Mouse (Mus musculus): ENCODE measurements around the gene St6galnac6. TPM values are rescaled to one million over a fixed set of nuclear protein-coding genes. Genes with fewer than 3 reads are reported as not detected.

St6galnac6 gene
- polyA plus RNA-seq, 1 experiment from 2014 or later = 7.0 TPM

DNA sequence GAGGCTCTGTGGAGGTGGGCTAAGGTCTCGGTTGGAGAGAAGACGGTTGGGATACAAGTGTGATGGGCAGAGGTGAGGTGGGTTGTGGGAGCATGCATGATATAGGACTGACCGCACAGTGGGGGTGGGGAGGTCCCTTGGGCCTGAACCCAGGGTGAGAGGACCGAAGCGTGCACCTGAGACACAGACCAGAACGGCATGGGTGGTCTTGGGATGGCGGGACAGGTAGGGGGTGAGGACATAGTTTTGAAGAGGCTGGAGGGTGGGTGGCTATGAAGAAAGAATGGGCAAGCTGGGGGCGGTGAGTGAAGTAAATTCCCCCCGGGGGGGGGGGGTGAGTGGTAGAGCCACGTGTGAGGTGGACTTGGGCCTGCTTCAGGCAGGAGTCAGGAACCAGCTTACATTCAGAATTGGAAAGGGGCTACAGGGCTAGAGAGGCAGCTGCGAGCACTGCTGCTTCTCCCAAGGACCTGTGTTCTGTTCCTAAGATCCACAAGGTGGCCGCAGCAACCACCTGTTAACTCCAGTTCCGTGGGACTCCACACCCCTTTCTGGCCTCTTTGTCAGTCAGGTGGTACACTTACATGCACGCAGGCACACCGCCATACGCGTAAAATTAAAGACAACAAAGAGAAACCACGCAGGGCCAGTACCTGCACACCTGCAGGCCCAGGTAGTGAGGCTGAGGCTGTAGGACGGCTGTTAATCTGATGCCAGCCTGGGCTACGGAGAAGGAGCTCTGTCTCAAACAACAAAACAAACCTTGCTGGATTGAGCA is 27.9 kb downstream of the St6galnac6 start:
- Histone ChIP-seq H3K4me2 (replicated peaks; ENCODE audit: low read depth, low read length) (no peak overlapping the region), H3K4me1 (ENCODE audit: control insufficient read depth, insufficient read depth, low read length) (peaks cover 47% of the 10 kb centered on the region), H3K9ac (ENCODE audit: low read depth, low read length) (no peak overlapping the region), H3K27ac (ENCODE audit: low read depth, low read length) (no peak overlapping the region), H3K27me3 (ENCODE audit: control insufficient read depth, insufficient read depth, low read length) (no peaks in the 10 kb centered on the region), H3K9me3 (ENCODE audit: control insufficient read depth, low read length) (no peaks in the 10 kb centered on the region), H3K36me3 (ENCODE audit: control insufficient read depth, insufficient read depth, low read length) (no peaks in the 10 kb centered on the region), H3K4me3 (ENCODE audit: low read length) (no peak overlapping the region)
- 65% methylated on average over 20 of the region's 20 CpGs for WGBS
- no peak for ATAC-seq (ENCODE audit: low FRiP score, low TSS enrichment)

DNA sequence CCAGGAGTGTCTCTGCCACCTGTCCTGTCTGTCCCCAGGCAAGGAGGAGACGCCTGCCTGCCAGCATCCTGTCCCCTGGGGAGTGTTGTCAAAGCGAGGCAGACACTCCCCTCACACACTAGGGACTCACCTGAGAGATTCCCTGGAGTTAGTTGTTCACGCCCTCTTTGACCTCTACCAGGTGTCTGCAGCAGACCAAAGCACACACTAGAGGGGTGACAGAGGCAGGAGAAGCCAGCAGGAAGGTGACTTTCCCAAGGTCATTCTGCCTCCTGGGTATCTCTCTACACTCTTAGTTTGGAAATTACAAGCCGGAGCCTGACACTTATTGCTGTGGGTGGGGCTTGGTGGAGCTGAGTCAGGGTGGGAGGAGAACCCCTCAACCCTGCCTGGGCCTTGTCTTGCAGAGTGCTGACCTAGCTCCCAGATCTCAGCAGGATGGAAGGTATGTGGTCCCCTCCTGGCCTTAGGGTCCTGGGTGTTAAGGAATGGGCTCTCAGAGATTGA is 28.6 kb downstream of the St6galnac6 start:
- ATAC-seq (ENCODE audit: low FRiP score, low TSS enrichment) = no peak
- H3K4me3 ChIP-seq (ENCODE audit: low read length) = no peak overlapping the region
- no peak overlapping the region for H3K9ac ChIP-seq (ENCODE audit: low read depth, low read length)
- no peaks in the 10 kb centered on the region for H3K27me3 ChIP-seq (ENCODE audit: control insufficient read depth, insufficient read depth, low read length)
- no peak overlapping the region for H3K27ac ChIP-seq (ENCODE audit: low read depth, low read length)
- H3K4me1 ChIP-seq (ENCODE audit: control insufficient read depth, insufficient read depth, low read length) = peaks cover 47% of the 10 kb centered on the region
- H3K9me3 ChIP-seq (ENCODE audit: control insufficient read depth, low read length) = no peaks in the 10 kb centered on the region
- 56% methylated on average over 4 of the region's 4 CpGs for WGBS
- no peaks in the 10 kb centered on the region for H3K36me3 ChIP-seq (ENCODE audit: control insufficient read depth, insufficient read depth, low read length)
- H3K4me2 ChIP-seq (replicated peaks; ENCODE audit: low read depth, low read length) = no peak overlapping the region

- Histone ChIP-seq H3K4me1 (ENCODE audit: control insufficient read depth, insufficient read depth, low read length) (peaks cover 51% of the 10 kb centered on the region), H3K4me2 (replicated peaks; ENCODE audit: low read depth, low read length) (0 out of 2 replicates have a peak overlapping the region, but pooled peaks have one; percentile 5)
- ATAC-seq (ENCODE audit: low FRiP score, low TSS enrichment) = no peak
Measured at GRCm38 (mm10) chr2:32628729-32629128, 29.2 kb downstream of the St6galnac6 start.

GRCm38 (mm10) chr2:32629276-32629976 is 29.9 kb downstream of the St6galnac6 start:
- H3K4me1 ChIP-seq (ENCODE audit: control insufficient read depth, insufficient read depth, low read length) = peaks cover 48% of the 10 kb centered on the region
- WGBS = 39% methylated on average over 9 of the region's 9 CpGs
- ATAC-seq (ENCODE audit: low FRiP score, low TSS enrichment) = peak; percentile 28; the same call in 1 of the 2 replicates
- no peaks in the 10 kb centered on the region for H3K9me3 ChIP-seq (ENCODE audit: control insufficient read depth, low read length)
- no peak overlapping the region for H3K27ac ChIP-seq (ENCODE audit: low read depth, low read length)
- no peaks in the 10 kb centered on the region for H3K36me3 ChIP-seq (ENCODE audit: control insufficient read depth, insufficient read depth, low read length)
- no peak overlapping the region for H3K9ac ChIP-seq (ENCODE audit: low read depth, low read length)
- H3K4me3 ChIP-seq (ENCODE audit: low read length) = no peak overlapping the region
- no peaks in the 10 kb centered on the region for H3K27me3 ChIP-seq (ENCODE audit: control insufficient read depth, insufficient read depth, low read length)
- 0 out of 2 replicates have a peak overlapping the region, but pooled peaks have one; percentile 5 for H3K4me2 ChIP-seq (replicated peaks; ENCODE audit: low read depth, low read length)

More at GRCm38 (mm10) chr2:32628729-32629128, 29.2 kb downstream of the St6galnac6 start:
- Histone ChIP-seq H3K9me3 (ENCODE audit: control insufficient read depth, low read length) (no peaks in the 10 kb centered on the region), H3K9ac (ENCODE audit: low read depth, low read length) (peak overlapping the region; percentile 28; the same call in 1 of the 2 replicates), H3K27me3 (ENCODE audit: control insufficient read depth, insufficient read depth, low read length) (no peaks in the 10 kb centered on the region), H3K27ac (ENCODE audit: low read depth, low read length) (no peak overlapping the region), H3K4me3 (ENCODE audit: low read length) (no peak overlapping the region), H3K36me3 (ENCODE audit: control insufficient read depth, insufficient read depth, low read length) (no peaks in the 10 kb centered on the region)
- 35% methylated on average over 5 of the region's 5 CpGs for WGBS

GRCm38 (mm10) chr2:32630036-32630435 is 30.5 kb downstream of the St6galnac6 start:
- 83% methylated on average over 8 of the region's 9 CpGs for WGBS
- Histone ChIP-seq H3K9ac (ENCODE audit: low read depth, low read length) (no peak overlapping the region), H3K36me3 (ENCODE audit: control insufficient read depth, insufficient read depth, low read length) (no peaks in the 10 kb centered on the region), H3K4me1 (ENCODE audit: control insufficient read depth, insufficient read depth, low read length) (peaks cover 43% of the 10 kb centered on the region), H3K4me2 (replicated peaks; ENCODE audit: low read depth, low read length) (no peak overlapping the region), H3K27ac (ENCODE audit: low read depth, low read length) (no peak overlapping the region), H3K4me3 (ENCODE audit: low read length) (no peak overlapping the region), H3K9me3 (ENCODE audit: control insufficient read depth, low read length) (no peaks in the 10 kb centered on the region), H3K27me3 (ENCODE audit: control insufficient read depth, insufficient read depth, low read length) (no peaks in the 10 kb centered on the region)
- no peak for ATAC-seq (ENCODE audit: low FRiP score, low TSS enrichment)

GRCm38 (mm10) chr2:32631046-32631445 is 31.5 kb downstream of the St6galnac6 start:
- H3K4me2 ChIP-seq (replicated peaks; ENCODE audit: low read depth, low read length) = no peak overlapping the region
- peaks cover 33% of the 10 kb centered on the region for H3K4me1 ChIP-seq (ENCODE audit: control insufficient read depth, insufficient read depth, low read length)
- H3K27ac ChIP-seq (ENCODE audit: low read depth, low read length) = no peak overlapping the region
- no peaks in the 10 kb centered on the region for H3K27me3 ChIP-seq (ENCODE audit: control insufficient read depth, insufficient read depth, low read length)
- H3K4me3 ChIP-seq (ENCODE audit: low read length) = no peak overlapping the region
- WGBS = 85% methylated on average over 10 of the region's 10 CpGs
- no peak overlapping the region for H3K9ac ChIP-seq (ENCODE audit: low read depth, low read length)
- no peak for ATAC-seq (ENCODE audit: low FRiP score, low TSS enrichment)
- no peaks in the 10 kb centered on the region for H3K36me3 ChIP-seq (ENCODE audit: control insufficient read depth, insufficient read depth, low read length)
- no peaks in the 10 kb centered on the region for H3K9me3 ChIP-seq (ENCODE audit: control insufficient read depth, low read length)

DNA sequence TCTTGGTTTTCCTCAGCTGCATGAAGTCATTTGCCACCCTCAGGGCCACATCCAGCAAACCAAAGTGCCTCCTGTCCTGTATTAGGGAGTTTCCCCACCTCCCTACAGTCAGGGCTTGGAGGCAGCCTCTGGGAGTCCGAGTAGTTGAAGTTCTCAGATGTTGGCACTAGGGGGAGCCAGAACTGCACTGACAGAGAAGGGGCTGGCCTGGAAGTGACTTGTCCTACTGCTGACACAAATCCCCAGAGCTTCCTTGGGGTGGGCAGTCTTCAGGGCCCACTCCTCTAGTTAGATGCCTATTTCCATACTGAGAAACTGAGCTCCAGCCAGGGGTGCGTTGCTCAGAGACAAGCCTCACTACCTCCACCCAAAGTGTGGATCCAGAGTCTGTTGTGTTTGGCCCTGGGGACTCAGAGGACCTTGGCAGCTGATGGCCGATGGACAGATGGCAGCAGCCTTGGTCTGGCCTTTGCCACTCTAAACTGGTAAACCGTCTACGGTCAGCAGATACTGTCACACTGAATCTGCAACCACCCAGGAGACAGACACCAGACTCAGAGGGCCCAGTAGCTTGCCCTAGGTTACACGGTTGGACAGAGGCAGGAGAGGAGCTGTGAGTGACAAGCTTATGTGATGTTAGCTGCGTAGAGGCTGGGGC is 32.4 kb downstream of the St6galnac6 start:
- Histone ChIP-seq H3K4me3 (ENCODE audit: low read length) (no peak overlapping the region), H3K36me3 (ENCODE audit: control insufficient read depth, insufficient read depth, low read length) (no peaks in the 10 kb centered on the region), H3K27me3 (ENCODE audit: control insufficient read depth, insufficient read depth, low read length) (no peaks in the 10 kb centered on the region), H3K9ac (ENCODE audit: low read depth, low read length) (no peak overlapping the region), H3K4me1 (ENCODE audit: control insufficient read depth, insufficient read depth, low read length) (peaks cover 25% of the 10 kb centered on the region), H3K9me3 (ENCODE audit: control insufficient read depth, low read length) (no peaks in the 10 kb centered on the region), H3K4me2 (replicated peaks; ENCODE audit: low read depth, low read length) (no peak overlapping the region), H3K27ac (ENCODE audit: low read depth, low read length) (no peak overlapping the region)
- 51% methylated on average over 7 of the region's 7 CpGs for WGBS
- ATAC-seq (ENCODE audit: low FRiP score, low TSS enrichment) = peak; percentile 61

GRCm38 (mm10) chr2:32633660-32634059 is 34.2 kb downstream of the St6galnac6 start:
- Histone ChIP-seq H3K9me3 (ENCODE audit: control insufficient read depth, low read length) (no peaks in the 10 kb centered on the region), H3K27me3 (ENCODE audit: control insufficient read depth, insufficient read depth, low read length) (no peaks in the 10 kb centered on the region), H3K4me2 (replicated peaks; ENCODE audit: low read depth, low read length) (no peak overlapping the region), H3K36me3 (ENCODE audit: control insufficient read depth, insufficient read depth, low read length) (no peaks in the 10 kb centered on the region), H3K27ac (ENCODE audit: low read depth, low read length) (peak overlapping the region; percentile 47; the same call in 1 of the 2 replicates), H3K4me3 (ENCODE audit: low read length) (no peak overlapping the region), H3K9ac (ENCODE audit: low read depth, low read length) (0 out of 2 replicates have a peak overlapping the region, but pooled peaks have one; percentile 18), H3K4me1 (ENCODE audit: control insufficient read depth, insufficient read depth, low read length) (peaks cover 26% of the 10 kb centered on the region)
- ATAC-seq (ENCODE audit: low FRiP score, low TSS enrichment) = no peak
- WGBS = 45% methylated on average over 5 of the region's 5 CpGs
